Mouse (Mus musculus): ENCODE measurements around the gene Bnip1.

Bnip1 gene

GRCm38 (mm10) chr17:26780750-26781571 lies at the start of gene Bnip1:
Bnip1 (plus strand) TSS chr17:26781066.
- DNase-seq (ENCODE audit: low read depth, low spot score), result peak; percentile 84

- no peak for DNase-seq (ENCODE audit: low read depth, low spot score)
Observed at GRCm38 (mm10) chr17:26742581-26742980, 38.3 kb upstream of the Bnip1 start.

- no peak for DNase-seq (ENCODE audit: low read depth, low spot score)
Observed at GRCm38 (mm10) chr17:26743294-26743693, 37.6 kb upstream of the Bnip1 start.

GRCm38 (mm10) chr17:26749975-26750374 lies 30.9 kb upstream of the Bnip1 start:
- no peak for DNase-seq (ENCODE audit: low read depth, low spot score)

- DNase-seq (ENCODE audit: low read depth, low spot score), result peak; percentile 63
Observed at GRCm38 (mm10) chr17:26752297-26752696, 28.6 kb upstream of the Bnip1 start.

GRCm38 (mm10) chr17:26753476-26753875 lies 27.4 kb upstream of the Bnip1 start:
- peak; percentile 40 for DNase-seq (ENCODE audit: low read depth, low spot score)

GRCm38 (mm10) chr17:26767100-26767753 lies 13.6 kb upstream of the Bnip1 start:
- no peak for DNase-seq (ENCODE audit: low read depth, low spot score)

GRCm38 (mm10) chr17:26767754-26768124 lies 13.1 kb upstream of the Bnip1 start:
- no peak for DNase-seq (ENCODE audit: low read depth, low spot score)

- DNase-seq (ENCODE audit: low read depth, low spot score), result no peak
Observed at GRCm38 (mm10) chr17:26776211-26776610, 4.7 kb upstream of the Bnip1 start.

GRCm38 (mm10) chr17:26778001-26778400 lies 2.9 kb upstream of the Bnip1 start:
- DNase-seq (ENCODE audit: low read depth, low spot score), result no peak

GRCm38 (mm10) chr17:26778430-26779100 lies 2.3 kb upstream of the Bnip1 start:
- DNase-seq (ENCODE audit: low read depth, low spot score), result no peak

- no peak for DNase-seq (ENCODE audit: low read depth, low spot score)
Observed at GRCm38 (mm10) chr17:26779471-26779870, 1.4 kb upstream of the Bnip1 start.

- DNase-seq (ENCODE audit: low read depth, low spot score), result no peak
Observed at GRCm38 (mm10) chr17:26781610-26782043, 761 bp downstream of the Bnip1 start.

- DNase-seq (ENCODE audit: low read depth, low spot score), result no peak
Observed at GRCm38 (mm10) chr17:26784525-26784924, 3.7 kb downstream of the Bnip1 start.

GRCm38 (mm10) chr17:26786586-26786985 lies 5.7 kb downstream of the Bnip1 start:
- peak; percentile 19 for DNase-seq (ENCODE audit: low read depth, low spot score)

GRCm38 (mm10) chr17:26788986-26789385 lies 8.1 kb downstream of the Bnip1 start:
- no peak for DNase-seq (ENCODE audit: low read depth, low spot score)

GRCm38 (mm10) chr17:26789460-26790268 lies 8.8 kb downstream of the Bnip1 start:
- DNase-seq (ENCODE audit: low read depth, low spot score), result no peak

GRCm38 (mm10) chr17:26790269-26791214 lies 9.7 kb downstream of the Bnip1 start:
- DNase-seq (ENCODE audit: low read depth, low spot score), result no peak

- DNase-seq (ENCODE audit: low read depth, low spot score), result no peak
Observed at GRCm38 (mm10) chr17:26791580-26791979, 10.7 kb downstream of the Bnip1 start.

- DNase-seq (ENCODE audit: low read depth, low spot score), result no peak
Observed at GRCm38 (mm10) chr17:26792096-26792495, 11.2 kb downstream of the Bnip1 start.

Data from CD4-positive helper T cell, adult 2 months (primary cell).